Mouse (Mus musculus) C2C12 (cell line): Measurements from ENCODE around the gene Foxg1. TPM values are rescaled to one million over a fixed set of nuclear protein-coding genes. Genes with fewer than 3 reads are reported as not detected.
A peak's percentile ranks its signal among the peaks of the same experiment; 100 is the strongest.

Experiments used
- H3K27me3 ChIP-seq: one replicate; pipeline ENCODE4 v1.6.1; 2011; ENCODE audit not compliant: control insufficient read depth, insufficient read depth, insufficient read length
- H3K36me3 ChIP-seq: one replicate; pipeline ENCODE4 v1.6.1; 2011; ENCODE audit not compliant: control insufficient read depth, insufficient read depth
- H3K4me3 ChIP-seq: one replicate; pipeline ENCODE4 v1.5.1; 2011; ENCODE audit warnings: mild to moderate bottlenecking, control low read depth; ENCODE audit not compliant: poor library complexity, insufficient read depth, severe bottlenecking
- H3K79me2 ChIP-seq: one replicate; pipeline ENCODE4 v1.6.1; 2011; ENCODE audit not compliant: control insufficient read depth, insufficient read depth
- H3K79me3 ChIP-seq: one replicate; pipeline ENCODE4 v1.6.1; 2011; ENCODE audit warnings: low read depth, control low read depth
- H3ac ChIP-seq: one replicate; pipeline ENCODE3; 2011; ENCODE audit warnings: low read depth; ENCODE audit not compliant: control insufficient read depth, insufficient read length
- CEBPB ChIP-seq: IDR thresholded peaks from one replicate; pipeline ENCODE4 v1.6.1; 2011; ENCODE audit warnings: low read depth, mild to moderate bottlenecking, control low read depth, moderate library complexity
- CTCF ChIP-seq: IDR thresholded peaks from one replicate; pipeline ENCODE4 v1.5.1; 2011; ENCODE audit not compliant: control insufficient read depth, insufficient read depth, insufficient read length
- FOSL1 ChIP-seq: IDR thresholded peaks from one replicate; pipeline ENCODE4 v1.8.0; 2011; ENCODE audit warnings: mild to moderate bottlenecking, low read length; ENCODE audit not compliant: poor library complexity, insufficient read depth, severe bottlenecking
- MAX ChIP-seq: IDR thresholded peaks from one replicate; pipeline ENCODE4 v1.6.1; 2011; ENCODE audit warnings: mild to moderate bottlenecking, control low read depth
- MYOD1 ChIP-seq: IDR thresholded peaks from one replicate; pipeline ENCODE4 v1.6.1; 2011; ENCODE audit warnings: low read depth; ENCODE audit not compliant: control insufficient read depth, insufficient read length
- MYOG ChIP-seq: IDR thresholded peaks from one replicate; pipeline ENCODE4 v1.6.1; 2011; ENCODE audit not compliant: control insufficient read depth, insufficient read length; ENCODE audit errors: extremely low read depth
- USF1 ChIP-seq: IDR thresholded peaks from one replicate; pipeline ENCODE4 v1.6.1; 2011; ENCODE audit warnings: low read depth, mild to moderate bottlenecking, control low read depth, moderate library complexity
- polyA plus RNA-seq: library from polyadenylated mRNA; unstranded; fragments of >200 nt; fragmentation: generic; extraction: Trizol; gene quantifications from one replicate; pipeline ENCODE4 v1.2.1, GENCODE M21; 2012; ENCODE audit warnings: missing spikeins

The Foxg1 gene
- polyA plus RNA-seq, 1 experiment, result not detected

GRCm38 (mm10) chr12:49373821-49374605 lies 8.4 kb upstream of the Foxg1 start:
- no peak for TF ChIP-seq MAX
- no peak for TF ChIP-seq FOSL1
- no peak for TF ChIP-seq USF1
- TF ChIP-seq MYOG, result no peak
- TF ChIP-seq CEBPB, result no peak
- TF ChIP-seq CTCF, result no peak
- no peak for TF ChIP-seq MYOD1
- Histone ChIP-seq H3K4me3 (no peak overlapping the region), H3K79me3 (no peaks in the 10 kb centered on the region), H3K79me2 (no peaks in the 10 kb centered on the region), H3ac (no peak overlapping the region), H3K36me3 (no peaks in the 10 kb centered on the region), H3K27me3 (peaks cover 10% of the 10 kb centered on the region)

GRCm38 (mm10) chr12:49374606-49374995 lies 7.9 kb upstream of the Foxg1 start:
- Histone ChIP-seq H3ac (no peak overlapping the region), H3K4me3 (no peak overlapping the region), H3K79me2 (no peaks in the 10 kb centered on the region), H3K36me3 (no peaks in the 10 kb centered on the region), H3K27me3 (peaks cover 10% of the 10 kb centered on the region), H3K79me3 (no peaks in the 10 kb centered on the region)
- TF ChIP-seq USF1, result no peak
- peak; percentile 7 for TF ChIP-seq CTCF

GRCm38 (mm10) chr12:49375427-49376317 lies 6.8 kb upstream of the Foxg1 start:
- Histone ChIP-seq H3ac (no peak overlapping the region), H3K36me3 (no peaks in the 10 kb centered on the region), H3K4me3 (no peak overlapping the region), H3K79me2 (no peaks in the 10 kb centered on the region), H3K79me3 (no peaks in the 10 kb centered on the region), H3K27me3 (peaks cover 10% of the 10 kb centered on the region)
- TF ChIP-seq USF1 (no peak), MYOD1 (no peak), MYOG (no peak), MAX (no peak), FOSL1 (no peak), CTCF (no peak), CEBPB (no peak)

DNA sequence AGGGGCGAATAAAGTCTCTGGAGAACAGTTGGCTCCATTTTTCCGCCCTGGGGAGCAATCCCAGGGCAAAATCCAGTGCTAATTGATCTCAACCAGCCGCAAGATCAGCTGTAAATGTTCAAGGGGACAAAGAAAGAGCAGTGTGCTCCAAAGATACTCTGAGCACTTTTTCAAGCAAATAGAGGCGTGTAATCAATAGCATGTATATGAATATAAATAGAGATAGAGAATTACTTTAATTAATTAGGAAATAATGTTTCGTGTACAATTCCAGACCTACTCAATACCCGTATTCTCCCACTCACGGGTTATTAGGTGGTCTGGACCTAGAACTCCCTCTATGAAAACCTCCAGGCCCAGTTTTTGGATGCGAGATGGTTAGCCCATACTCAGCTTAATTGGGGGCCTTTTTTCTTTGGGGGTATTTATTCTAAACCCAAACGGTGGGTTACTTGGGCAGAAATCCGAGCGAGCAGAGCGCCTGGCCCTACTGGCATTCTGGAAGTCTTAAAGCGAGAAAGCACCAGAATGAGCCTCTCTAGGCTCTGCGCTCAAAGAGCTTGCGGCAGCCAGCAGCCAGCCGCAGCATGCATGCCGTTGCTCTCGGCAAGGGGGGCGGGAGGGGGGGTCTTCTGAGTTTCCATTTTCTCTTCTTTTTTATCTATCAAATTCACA lies 6.0 kb upstream of the Foxg1 start:
- no peaks in the 10 kb centered on the region for H3K36me3 ChIP-seq
- H3K4me3 ChIP-seq, result no peak overlapping the region
- H3K79me2 ChIP-seq, result no peaks in the 10 kb centered on the region
- H3K27me3 ChIP-seq, result peaks cover 10% of the 10 kb centered on the region
- no peak for TF ChIP-seq MAX
- TF ChIP-seq MYOG, result no peak
- TF ChIP-seq MYOD1, result no peak
- no peak for TF ChIP-seq USF1
- TF ChIP-seq FOSL1, result no peak
- no peak for TF ChIP-seq CEBPB
- no peak for TF ChIP-seq CTCF
- no peak overlapping the region for H3ac ChIP-seq
- H3K79me3 ChIP-seq, result no peaks in the 10 kb centered on the region

- H3K4me3 ChIP-seq, result no peak overlapping the region
- H3K27me3 ChIP-seq, result peaks cover 10% of the 10 kb centered on the region
- H3K36me3 ChIP-seq, result no peaks in the 10 kb centered on the region
- no peaks in the 10 kb centered on the region for H3K79me3 ChIP-seq
- no peak for TF ChIP-seq MAX
- TF ChIP-seq FOSL1, result no peak
- TF ChIP-seq CTCF, result no peak
- TF ChIP-seq MYOG, result no peak
- no peak overlapping the region for H3ac ChIP-seq
- H3K79me2 ChIP-seq, result no peaks in the 10 kb centered on the region
These were observed 5.0 kb upstream of the Foxg1 start for GRCm38 (mm10) chr12:49377281-49377970.
